Mouse (Mus musculus): Measurements from ENCODE around the gene Xrra1.
"Not testable (repeated sequence)": the region's sequence is repeated elsewhere in the genome, so short reads cannot be mapped to it uniquely, and the experiment has no call there.

Xrra1 gene

DNA sequence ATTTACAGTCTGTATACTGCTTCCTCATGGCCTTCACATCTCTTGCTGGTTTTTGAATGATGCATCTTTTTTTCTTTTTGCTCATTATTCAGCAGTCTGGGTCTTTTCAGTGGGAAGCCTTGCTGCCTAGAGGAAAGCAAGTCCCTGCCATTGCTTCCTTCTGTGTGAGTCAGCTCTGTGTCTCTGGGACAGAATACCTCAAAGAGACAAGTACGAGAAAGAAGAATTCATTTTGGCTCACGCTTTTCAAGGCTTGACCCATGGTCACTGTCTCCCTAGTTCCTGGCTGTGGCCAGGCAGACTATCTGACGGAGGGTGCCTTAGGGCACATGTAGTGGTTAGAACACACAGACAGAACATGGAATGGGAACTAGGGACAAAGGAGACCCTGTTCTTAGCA is 35.1 kb downstream of the Xrra1 start:
- DNase-seq (ENCODE audit: extremely low read depth, low read depth, low spot score) = no peak

DNA sequence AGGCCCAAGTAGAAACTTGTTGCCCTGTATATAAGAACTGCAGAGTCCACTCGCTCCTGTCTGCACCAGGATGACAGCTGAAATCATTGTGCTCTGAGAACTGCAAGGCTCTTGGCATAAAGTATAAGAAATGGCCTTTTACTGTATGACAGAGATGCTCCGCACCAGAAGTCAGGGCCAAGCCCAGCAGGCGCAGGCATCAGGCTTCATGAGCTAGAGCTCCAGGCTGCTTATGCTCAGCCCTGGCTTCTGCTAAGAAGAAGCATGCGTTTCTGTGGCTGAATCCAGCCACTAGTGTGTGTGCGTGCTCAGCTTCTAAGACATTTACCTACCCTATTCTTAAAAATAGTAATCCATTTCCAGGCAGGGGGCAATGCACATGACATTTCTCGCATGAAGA is 35.6 kb downstream of the Xrra1 start:
- no peak for DNase-seq (ENCODE audit: extremely low read depth, low read depth, low spot score)

DNA sequence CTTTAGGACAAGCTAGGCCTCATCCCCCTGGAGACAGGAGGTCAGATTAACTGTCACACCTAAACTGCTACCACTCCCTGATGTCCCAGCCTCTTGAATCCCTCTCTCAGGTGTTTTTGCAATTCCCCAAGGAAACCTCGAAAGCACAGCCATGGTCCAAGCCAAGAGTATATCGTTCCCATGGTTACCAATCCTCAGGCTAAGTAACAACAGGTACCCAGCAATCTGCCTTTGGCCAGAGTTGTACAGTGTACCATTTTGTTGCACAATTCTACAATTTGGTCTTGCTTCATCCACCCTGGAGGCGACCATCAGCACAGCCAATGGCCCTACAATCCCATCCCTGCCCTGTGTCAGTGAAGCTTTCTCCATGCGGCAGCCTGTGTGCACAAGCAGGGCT is 38.0 kb downstream of the Xrra1 start:
- peak; percentile 62 for DNase-seq (ENCODE audit: extremely low read depth, low read depth, low spot score)

DNA sequence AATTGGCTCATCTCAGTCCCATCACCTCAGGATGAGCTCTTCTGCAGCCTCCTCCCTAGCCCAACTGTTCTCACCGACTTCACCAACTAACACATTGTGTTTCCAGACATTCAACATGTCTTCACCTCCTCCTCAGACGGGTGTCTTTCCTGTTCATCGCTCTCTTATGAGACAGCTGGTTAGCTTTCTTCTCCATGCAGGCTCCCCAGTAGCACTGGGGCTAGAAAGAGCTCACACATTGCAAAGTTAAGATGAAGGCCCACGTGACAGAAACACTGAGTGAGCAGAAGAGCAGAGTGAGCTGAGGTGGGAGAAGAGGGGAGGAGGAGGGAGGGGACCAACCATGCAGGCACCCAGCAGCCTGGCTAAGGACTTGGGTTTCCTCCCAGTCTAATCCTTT is 43.3 kb downstream of the Xrra1 start:
- DNase-seq (ENCODE audit: extremely low read depth, low read depth, low spot score) = no peak

DNA sequence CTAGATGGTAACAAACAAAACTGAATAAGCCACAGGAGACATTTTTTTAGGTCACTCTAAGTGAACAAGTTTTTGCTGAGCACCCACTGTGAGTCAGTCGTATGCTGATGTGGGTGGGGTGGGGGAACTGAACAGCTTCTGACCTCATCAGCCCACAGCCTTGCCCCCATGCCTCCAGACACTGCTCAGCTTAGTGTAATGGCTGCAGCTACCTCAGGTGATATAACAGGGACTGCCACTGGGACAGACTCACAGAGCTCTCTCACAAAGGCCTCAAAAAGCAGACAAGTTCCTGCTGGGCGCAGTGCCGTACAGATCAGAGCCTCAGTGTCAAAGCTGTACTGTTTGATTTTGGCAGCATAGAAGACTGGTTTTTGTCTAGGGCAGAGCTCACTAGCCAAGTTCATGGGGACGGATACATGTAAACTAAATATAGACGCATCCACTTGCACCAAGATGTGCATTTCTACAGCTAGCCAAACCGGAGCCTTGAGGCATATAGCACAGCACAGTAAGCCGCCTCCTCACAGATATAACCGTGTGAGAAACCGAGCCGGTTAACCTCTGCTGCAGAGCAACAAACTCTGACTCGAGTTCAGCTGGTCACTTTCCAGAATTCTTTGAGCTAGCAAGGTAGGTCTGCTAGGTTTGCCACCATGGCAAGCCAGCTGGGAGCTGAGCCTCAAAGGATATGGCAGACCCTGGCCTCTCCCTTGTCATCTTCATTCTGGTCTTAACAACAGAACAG is 44.2 kb downstream of the Xrra1 start:
- DNase-seq (ENCODE audit: extremely low read depth, low read depth, low spot score) = peak; percentile 74

DNA sequence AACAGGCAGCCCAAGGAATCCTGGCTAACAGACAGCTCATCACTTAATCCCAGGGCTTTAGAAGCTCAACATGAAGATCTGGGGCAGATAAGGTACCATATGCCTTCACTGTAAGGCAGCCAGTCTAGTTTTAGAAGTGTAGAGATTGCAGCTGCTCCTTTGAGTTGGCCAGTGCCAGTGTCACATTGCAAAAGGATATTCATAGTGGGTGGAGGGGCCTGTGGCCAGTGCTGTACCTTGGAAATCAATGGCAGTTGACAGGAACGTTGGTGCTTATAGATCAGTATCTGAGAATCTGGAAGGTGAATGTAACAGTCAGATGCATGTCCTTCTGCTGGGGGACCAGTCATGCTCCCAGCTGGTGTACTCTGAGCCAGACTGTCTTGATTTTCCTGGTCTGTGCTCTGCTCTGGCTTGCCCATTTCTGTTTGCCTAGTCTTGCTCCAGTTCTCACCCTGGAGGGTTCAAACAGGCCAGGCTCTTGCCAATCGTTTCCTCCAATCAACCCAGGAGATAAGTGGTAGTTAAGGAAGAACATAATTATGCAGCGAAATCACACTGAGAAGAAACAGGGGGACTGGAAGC is 45.6 kb downstream of the Xrra1 start:
- peak; percentile 95 for DNase-seq (ENCODE audit: extremely low read depth, low read depth, low spot score)

DNA sequence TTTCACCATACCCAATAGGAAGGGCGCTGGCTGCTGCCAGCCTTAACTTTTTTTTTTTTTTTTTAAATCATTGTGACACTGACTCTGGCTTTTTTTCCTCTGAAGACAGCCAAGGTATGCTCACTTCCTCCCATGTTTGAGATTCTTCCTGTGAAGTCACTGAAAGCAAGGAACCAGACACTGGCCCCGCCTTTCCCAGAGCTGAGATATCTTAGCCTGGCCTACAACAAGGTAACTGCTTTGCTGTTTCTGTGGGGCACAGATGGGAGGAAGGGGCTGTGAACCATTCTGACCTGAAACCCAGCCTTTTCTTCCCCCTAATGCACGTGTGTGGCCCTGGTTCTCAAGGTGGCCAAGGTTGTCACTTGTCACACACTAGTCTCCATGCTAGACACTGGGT is 47.4 kb downstream of the Xrra1 start:
- no peak for DNase-seq (ENCODE audit: extremely low read depth, low read depth, low spot score)

DNA sequence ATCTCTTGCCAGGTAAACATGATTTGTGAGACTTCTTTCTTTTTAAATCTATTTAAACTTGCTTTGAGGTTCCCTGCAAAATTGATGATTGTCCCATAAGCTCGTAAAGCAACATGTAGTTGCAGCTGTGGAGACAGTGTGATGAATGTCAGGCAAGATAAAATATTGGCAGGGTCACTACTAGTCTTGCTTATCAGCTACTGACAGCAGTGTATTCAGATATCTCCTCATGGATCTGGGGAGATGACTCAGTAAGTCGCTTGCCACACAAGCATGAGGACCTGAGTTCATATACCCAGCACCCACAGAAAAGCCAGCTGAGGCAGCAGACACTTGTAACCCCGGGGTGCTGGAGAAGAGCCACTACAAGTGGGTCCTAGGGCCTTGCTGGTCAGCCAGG is 48.5 kb downstream of the Xrra1 start:
- DNase-seq (ENCODE audit: extremely low read depth, low read depth, low spot score) = no peak

DNA sequence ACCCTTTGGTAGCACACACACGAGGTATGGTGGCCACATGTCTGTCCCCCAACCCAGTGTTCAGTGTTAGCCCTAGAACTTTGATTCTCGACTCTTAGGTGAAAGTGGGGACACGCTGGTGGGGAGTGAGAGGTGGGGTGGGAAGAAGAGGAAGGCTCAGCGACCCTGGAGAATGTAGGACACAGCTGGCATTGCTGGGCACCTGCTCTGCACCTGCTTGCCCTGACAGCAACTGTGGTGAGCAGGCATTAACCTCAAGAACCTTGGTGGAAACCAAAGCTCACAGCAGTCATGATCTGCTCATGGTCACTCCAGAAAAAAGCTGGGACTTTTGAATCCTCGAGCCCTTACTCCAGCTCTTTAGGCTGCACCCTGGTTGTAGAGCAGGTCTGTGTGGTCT is 52.1 kb downstream of the Xrra1 start:
- no peak for DNase-seq (ENCODE audit: extremely low read depth, low read depth, low spot score)

DNA sequence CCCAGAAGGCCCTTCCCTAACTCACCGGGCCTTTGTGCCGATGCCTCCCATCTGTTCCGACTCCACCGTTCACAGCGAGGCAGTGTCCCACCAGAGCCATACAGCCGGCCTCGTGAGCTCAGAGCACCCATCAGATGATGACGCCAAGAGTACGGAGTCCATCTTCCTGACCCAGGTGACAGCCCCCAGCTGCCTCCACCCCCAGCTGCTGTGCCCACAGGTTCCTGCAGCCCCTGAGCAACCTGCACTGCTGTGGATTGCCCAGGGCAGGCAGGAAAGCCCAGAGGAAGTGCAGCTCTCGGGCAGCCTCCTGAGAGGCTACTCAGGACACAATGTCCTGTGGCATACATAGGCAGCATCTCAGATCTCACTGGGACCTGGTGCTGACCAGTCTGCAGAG is 55.4 kb downstream of the Xrra1 start:
- DNase-seq (ENCODE audit: extremely low read depth, low read depth, low spot score) = no peak

DNA sequence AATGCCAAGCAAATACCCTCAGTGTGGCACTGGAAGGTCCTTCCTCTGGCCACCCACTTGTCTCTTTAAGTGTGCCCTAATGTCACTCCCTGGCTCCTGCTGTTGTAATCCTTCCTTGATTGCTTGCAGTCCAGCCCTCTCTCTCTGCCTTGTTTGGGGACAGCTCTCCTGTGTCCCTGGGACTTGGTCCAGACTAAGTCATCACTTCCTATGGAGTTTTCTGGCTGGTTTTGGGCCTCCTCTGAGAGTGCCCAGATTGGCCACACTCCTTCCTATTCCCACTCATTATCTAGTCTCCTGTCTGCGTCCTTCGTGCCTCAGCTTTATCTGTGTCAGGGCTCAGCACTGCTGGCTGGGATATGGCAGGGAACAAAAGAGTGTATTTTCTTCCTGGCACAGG is 56.6 kb downstream of the Xrra1 start:
- DNase-seq (ENCODE audit: extremely low read depth, low read depth, low spot score) = no peak

DNA sequence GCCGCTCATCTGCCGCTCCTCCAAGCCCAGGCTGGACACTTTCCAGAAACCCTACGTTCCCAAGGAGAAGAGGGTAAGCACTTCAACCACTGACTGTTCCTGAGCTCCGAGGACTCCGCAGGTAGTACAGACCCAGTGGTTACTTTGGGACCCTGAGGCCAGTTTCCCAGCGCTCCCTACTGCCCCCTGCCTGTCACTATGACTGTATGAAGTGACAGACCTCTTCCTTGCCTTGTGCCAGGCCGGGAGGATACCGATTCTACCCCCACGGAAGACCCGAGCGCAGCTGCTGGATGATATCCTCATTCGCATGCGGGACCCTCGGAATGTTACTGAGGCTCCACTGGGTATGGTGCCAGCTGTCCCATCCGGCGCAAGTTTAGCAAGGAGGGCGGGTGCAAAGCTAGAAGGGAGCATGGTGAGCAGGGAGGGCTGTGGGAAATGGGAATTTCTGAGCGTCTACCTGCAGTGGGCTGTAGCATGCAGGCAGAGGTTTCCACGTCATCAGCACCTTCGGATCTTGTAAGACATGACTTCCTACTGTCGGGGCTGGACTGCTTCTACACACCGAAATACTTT is 57.9 kb downstream of the Xrra1 start:
- no peak for DNase-seq (ENCODE audit: extremely low read depth, low read depth, low spot score)

DNA sequence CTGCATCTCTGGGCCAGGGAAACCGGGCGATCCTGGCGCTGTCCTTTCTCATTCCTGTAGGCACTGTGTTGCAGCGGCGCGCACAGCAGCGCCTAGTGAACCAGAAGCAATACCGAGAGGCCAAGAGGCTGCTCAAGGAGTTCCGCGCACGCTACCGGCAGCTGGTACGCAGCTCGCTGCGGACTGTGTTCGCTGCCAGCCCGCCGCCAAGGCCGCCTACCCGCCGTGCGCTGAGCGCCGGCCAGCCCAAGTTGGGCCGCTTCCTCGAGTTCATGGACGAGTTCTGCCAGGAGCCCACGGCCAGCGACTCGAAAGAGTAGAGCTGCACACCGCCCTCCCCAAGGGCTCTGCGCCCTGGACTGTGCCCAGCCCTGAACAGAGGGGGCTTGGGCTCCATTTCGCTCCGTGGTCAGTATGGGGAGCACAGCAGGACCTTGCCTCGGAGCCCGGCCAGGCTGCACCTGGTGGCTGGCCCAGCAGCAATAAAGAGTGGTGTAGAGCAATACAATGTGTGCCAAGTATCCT is 58.5 kb downstream of the Xrra1 start:
- DNase-seq (ENCODE audit: extremely low read depth, low read depth, low spot score) = no peak

DNA sequence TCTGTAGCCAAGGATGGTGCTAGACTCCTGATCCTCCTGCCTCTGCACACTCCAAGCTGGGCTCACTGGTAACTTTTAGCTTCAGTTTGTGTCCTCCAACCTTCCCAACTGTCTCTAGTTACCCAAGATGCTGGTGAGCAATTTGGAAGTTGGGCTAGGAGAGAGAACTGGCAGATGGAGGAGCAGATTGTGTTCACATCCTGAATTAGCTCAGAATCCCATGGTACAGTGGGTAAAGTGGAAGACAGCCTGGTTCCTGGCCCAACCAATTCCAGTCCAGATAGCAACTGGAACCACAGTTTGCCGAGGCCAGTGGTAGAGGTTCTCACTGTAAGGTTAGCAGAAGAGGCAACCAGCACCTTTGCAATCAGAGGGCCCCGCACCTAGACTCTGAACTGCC is 60.2 kb downstream of the Xrra1 start:
- no peak for DNase-seq (ENCODE audit: extremely low read depth, low read depth, low spot score)

DNA sequence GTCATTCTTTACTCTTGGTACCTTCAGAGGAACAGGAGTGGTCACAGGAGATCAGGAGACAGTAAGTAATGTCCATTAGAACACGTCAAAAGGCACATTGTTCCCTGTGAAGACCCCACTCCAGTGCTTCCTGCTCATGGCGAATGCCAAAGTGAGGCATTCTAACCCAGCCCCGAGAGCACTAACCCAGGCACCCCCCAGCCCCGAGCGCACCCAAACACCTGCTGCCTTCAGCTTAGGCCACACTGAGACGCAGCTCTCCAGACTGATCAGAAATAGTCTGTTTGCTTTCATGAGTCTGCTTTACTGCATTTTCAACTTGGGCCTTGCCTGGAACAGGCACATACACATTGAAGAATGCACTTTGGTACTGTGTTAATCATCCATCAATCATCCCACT is 61.1 kb downstream of the Xrra1 start:
- DNase-seq (ENCODE audit: extremely low read depth, low read depth, low spot score) = no peak

DNA sequence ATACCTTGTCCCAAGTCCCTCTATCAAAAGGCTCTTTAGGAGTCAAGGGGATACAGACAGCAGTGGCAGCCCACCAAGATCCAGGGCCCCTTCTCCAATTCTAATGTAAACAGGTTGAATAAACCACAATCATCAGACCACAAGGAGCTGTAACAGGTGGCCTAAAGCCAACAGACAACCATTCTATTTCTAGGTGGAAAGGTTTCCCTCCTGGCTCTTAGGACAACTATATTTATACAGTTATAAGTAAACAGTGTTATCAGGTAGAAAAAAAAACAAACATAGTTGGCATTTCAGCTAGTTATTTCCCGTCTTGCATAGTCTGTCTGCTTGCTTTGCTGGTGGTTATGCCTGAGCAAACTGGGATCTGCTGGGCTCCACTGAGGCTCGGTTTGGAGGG is 61.5 kb downstream of the Xrra1 start:
- DNase-seq (ENCODE audit: extremely low read depth, low read depth, low spot score) = no peak

DNA sequence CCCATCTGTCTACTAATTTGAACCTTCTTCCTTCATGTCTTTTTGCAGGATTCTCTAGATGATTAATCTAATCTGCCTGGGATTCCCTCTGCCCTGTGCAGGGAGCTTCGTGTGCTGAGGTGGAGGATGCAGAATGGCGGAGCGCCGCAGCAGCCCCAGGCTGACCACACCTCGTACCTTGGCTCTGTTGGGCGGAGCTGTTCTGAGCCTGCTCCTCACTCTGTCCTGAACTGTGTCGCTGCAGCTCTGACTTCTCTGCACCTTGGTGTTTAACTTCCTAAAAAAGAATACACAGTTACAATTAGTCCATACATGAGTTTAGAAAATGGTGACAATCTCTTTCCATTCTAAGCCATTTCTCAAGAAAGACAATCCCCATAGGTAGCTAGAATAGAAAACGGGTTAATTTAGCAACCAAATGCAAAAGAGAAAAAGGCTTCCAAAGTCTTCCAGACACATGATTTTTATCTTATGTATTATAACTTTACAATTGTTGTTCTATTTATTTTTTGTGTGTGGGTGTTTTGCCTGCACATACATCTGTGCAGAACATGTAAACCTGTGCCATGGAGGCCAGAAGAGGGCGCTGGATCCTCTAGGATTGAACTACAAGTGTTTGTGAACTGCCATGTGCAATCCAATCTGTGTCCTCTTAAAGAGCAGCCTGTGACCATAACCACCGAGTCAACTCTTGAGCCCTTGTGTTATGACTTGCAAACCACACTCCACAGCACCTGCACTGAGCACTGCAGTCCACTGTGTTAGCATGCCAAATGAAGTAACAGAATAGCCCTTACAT is 68.2 kb downstream of the Xrra1 start:
- no peak for DNase-seq (ENCODE audit: extremely low read depth, low read depth, low spot score)

DNA sequence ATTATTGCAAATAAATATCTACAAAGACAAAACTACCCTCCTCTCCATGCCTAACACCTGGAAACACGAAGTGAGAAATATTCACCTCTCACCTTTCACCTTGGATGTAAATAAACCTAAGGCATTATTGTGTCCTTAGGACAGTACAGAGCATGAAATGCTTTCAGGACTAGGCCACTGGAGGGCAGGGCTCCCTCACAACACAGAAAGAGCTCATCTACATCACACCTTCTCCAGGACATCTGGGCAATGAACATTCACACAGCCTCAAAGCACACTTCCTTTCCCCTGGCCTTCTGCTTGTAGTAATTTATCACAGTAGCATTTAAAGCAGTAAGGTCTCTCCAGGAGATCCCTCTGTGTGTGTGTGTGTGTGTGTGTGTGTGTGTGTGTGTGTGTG is 76.8 kb downstream of the Xrra1 start:
- DNase-seq (ENCODE audit: extremely low read depth, low read depth, low spot score) = no peak

DNA sequence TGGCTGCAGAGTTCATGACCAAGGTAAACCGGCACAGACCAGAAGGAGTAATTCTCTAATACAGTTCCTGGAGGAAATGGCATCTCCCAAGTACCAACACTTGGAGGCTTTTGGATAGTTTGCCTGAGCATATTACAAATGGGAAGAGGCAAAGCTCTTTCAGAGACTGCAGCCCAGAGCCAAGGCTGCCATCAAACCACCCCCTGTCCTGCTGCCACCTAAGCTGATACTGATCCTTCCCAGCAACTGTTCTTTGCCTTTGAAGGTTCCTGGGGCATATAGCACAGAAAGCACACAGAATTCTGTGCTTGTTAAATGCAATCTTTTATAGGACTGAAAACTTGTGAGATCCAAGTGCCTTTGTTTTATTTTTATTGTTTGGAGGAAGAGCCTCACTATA is 81.8 kb downstream of the Xrra1 start:
- no peak for DNase-seq (ENCODE audit: extremely low read depth, low read depth, low spot score)

DNA sequence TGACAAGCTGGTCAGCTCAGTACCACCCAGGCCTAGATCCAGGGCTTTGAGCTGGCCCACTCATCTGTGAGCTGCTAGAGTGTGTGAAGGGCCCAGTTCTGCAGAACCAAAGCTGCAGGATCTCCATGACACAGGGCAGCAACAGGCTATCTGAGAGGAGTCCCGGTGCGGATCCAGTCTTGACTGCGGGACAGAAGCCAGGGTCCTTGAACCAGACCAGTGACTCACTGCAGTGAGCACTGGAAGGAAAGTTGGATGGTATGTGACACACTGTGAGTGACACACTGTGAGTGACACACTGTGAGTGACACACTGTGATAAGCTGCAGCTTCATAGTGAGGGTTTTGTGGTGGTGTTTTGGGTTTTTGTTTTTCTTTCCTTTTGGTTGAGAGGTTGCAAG is 85.6 kb downstream of the Xrra1 start:
- DNase-seq (ENCODE audit: extremely low read depth, low read depth, low spot score) = no peak

DNA sequence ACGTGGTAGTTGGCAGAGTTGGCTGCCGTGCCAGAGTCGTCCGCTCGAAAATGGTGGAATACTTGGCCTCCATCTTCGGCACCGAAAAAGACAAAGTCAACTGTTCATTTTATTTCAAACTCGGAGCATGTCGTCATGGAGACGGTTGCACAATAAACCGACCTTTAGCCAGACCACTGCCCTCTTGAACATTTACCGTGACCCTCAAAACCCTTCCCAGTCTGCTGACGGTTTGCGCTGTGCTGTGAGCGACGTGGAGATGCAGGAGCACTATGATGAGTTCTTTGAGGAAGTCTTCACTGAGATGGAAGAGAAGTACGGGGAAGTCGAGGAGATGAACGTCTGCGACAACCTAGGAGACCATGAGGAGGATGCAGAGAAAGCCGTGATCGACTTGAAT is 86.1 kb downstream of the Xrra1 start:
- not testable (repeated sequence) for DNase-seq (ENCODE audit: extremely low read depth, low read depth, low spot score)

DNA sequence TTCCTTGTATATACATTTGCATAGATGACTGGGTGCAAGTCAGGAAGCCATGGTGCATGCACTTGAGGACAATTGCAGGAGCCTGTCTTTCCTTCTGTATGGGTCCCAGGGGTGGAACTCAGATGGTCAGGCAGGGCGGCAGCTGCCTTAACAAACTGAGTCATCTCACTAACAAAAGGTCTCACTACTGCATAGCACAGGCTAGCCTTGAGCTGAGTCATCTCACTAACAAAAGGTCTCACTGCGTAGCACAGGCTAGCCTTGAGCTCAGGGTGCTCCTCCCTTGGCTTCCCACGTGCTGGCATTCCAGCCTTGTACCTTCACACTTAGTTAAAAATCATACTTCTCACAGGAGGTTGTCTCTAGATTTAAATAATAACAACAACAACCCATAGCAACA is 87.0 kb downstream of the Xrra1 start:
- DNase-seq (ENCODE audit: extremely low read depth, low read depth, low spot score) = no peak

All from fat pad, adult 2 months (tissue).